Comparison of ENCODE assay signal across 8 mouse cellular contexts in the genomic region with DNA sequence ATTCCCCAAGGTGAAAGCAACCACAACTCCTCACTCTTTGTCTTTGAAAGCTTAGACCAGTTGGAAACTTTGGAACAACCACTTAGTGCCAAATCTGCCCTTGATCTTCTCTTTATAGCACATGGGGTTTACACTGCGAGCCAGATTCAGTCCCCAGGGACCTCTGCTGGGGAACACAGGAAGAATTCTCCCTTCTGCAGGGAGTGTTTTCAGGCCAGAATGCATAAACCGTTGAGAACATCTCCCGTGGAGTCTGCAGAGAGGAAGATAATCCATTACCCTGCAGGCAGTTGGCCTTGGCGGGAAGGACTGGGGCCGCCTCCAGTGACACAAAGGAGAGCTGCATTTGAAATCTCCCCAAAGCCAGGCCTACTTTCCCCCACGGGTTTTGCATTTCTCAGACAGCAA. TPM values are rescaled to one million over a fixed set of nuclear protein-coding genes. Genes with fewer than 3 reads are reported as not detected.
DNase-seq lines count a peak whose midpoint lies in the region; ATAC-seq and TF ChIP-seq lines count a peak whose summit lies in the region.

No protein-coding gene starts in this region.

- no peaks in the 10 kb centered on the region for H3K9me3 ChIP-seq in lung, embryonic 14.5 days (ENCODE audit: low read depth, low read length)
- H3K9me3 ChIP-seq in embryonic facial prominence, embryonic 13.5 days: 0 out of 2 replicates have a peak, but pooled peaks cover 2% of the 10 kb centered on the region
- H3K9me3 ChIP-seq in hindbrain, embryonic 14.5 days (ENCODE audit: control insufficient read depth, low read length): peaks cover 12% of the 10 kb centered on the region; the same call in 1 of the 2 replicates
- no peaks in the 10 kb centered on the region for H3K9me3 ChIP-seq in intestine, postnatal 0 days (ENCODE audit: control insufficient read depth)

- H3K4me1 ChIP-seq in lung, embryonic 14.5 days (ENCODE audit: insufficient read depth): no peaks in the 10 kb centered on the region
- no peaks in the 10 kb centered on the region for H3K4me1 ChIP-seq in lung, adult 2 months (ENCODE audit: control insufficient read depth, insufficient read depth, low read length)
- H3K4me1 ChIP-seq in embryonic facial prominence, embryonic 13.5 days: peaks cover 24% of the 10 kb centered on the region
- peaks cover 12% of the 10 kb centered on the region for H3K4me1 ChIP-seq in hindbrain, embryonic 14.5 days (replicated peaks; ENCODE audit: control insufficient read depth, insufficient read depth, low read length)
- H3K4me1 ChIP-seq in intestine, postnatal 0 days (replicated peaks; ENCODE audit: control insufficient read depth, insufficient read depth, low read length): no peaks in the 10 kb centered on the region

- no peaks in the 10 kb centered on the region for H3K36me3 ChIP-seq in lung, embryonic 14.5 days (ENCODE audit: insufficient read depth)
- no peaks in the 10 kb centered on the region for H3K36me3 ChIP-seq in embryonic facial prominence, embryonic 13.5 days
- H3K36me3 ChIP-seq in hindbrain, embryonic 14.5 days (replicated peaks; ENCODE audit: control insufficient read depth, insufficient read depth): no peaks in the 10 kb centered on the region
- no peaks in the 10 kb centered on the region for H3K36me3 ChIP-seq in intestine, postnatal 0 days (ENCODE audit: control insufficient read depth, insufficient read depth)

- H3K27ac ChIP-seq in lung, embryonic 14.5 days (ENCODE audit: low read depth): no peak overlapping the region; the same call in 1 of the 2 replicates
- peak overlapping the region; percentile 61 for H3K27ac ChIP-seq in embryonic facial prominence, embryonic 13.5 days
- peak overlapping the region; percentile 27; the same call in 1 of the 2 replicates for H3K27ac ChIP-seq in hindbrain, embryonic 14.5 days
- no peak overlapping the region for H3K27ac ChIP-seq in intestine, postnatal 0 days (ENCODE audit: low read depth, low read length)

- WGBS in lung, embryonic 14.5 days: 16% methylated on average over 6 of the region's 6 CpGs
- WGBS in lung, adult 2 months: 44% methylated on average over 6 of the region's 6 CpGs
- WGBS in embryonic facial prominence, embryonic 13.5 days: 11% methylated on average over 6 of the region's 6 CpGs
- 6% methylated on average over 6 of the region's 6 CpGs for WGBS in hindbrain, embryonic 14.5 days
- 35% methylated on average over 6 of the region's 6 CpGs for WGBS in intestine, postnatal 0 days

- TF ChIP-seq POLR2A in lung, adult 2 months (IDR thresholded peaks at IDR 0.05; ENCODE audit: borderline replicate concordance, extremely low read depth, low read depth, low read length): no peak

- ATAC-seq in lung, embryonic 14.5 days (ENCODE audit: insufficient read depth): 0 out of 2 replicates have a peak, but pooled peaks have one; percentile 31
- peak; percentile 20; the same call in 1 of the 2 replicates for ATAC-seq in embryonic facial prominence, embryonic 13.5 days (ENCODE audit: insufficient number of reproducible peaks, insufficient read depth, low FRiP score, low TSS enrichment, low read depth)
- ATAC-seq in hindbrain, embryonic 14.5 days (ENCODE audit: low FRiP score): no peak
- ATAC-seq in megakaryocyte progenitor cell, adult 5-6 weeks (replicated peaks; ENCODE audit: poor library complexity): no peak
- no peak for ATAC-seq in intestine, postnatal 0 days

- peak; percentile 40 for TF ChIP-seq CTCF in lung, embryonic 14.5 days (IDR thresholded peaks at IDR 0.05; ENCODE audit: low read depth)
- no peak for TF ChIP-seq CTCF in lung, adult 2 months (IDR thresholded peaks at IDR 0.05; ENCODE audit: insufficient read depth, low read length)
- TF ChIP-seq CTCF in intestine, postnatal 0 days (IDR thresholded peaks at IDR 0.05; ENCODE audit: low read depth): no peak; the same call in 1 of the 2 replicates

- no peak overlapping the region for H3K4me3 ChIP-seq in lung, embryonic 14.5 days (ENCODE audit: low read depth, low read length)
- H3K4me3 ChIP-seq in lung, adult 2 months (replicated peaks; ENCODE audit: extremely low read depth, low read depth, low read length): no peak overlapping the region
- H3K4me3 ChIP-seq in embryonic facial prominence, embryonic 13.5 days: no peak overlapping the region
- H3K4me3 ChIP-seq in hindbrain, embryonic 14.5 days (replicated peaks; ENCODE audit: low read length): no peak overlapping the region
- H3K4me3 ChIP-seq in intestine, postnatal 0 days (ENCODE audit: low read depth, low read length): no peak overlapping the region

- no peak overlapping the region for H3K9ac ChIP-seq in lung, embryonic 14.5 days
- H3K9ac ChIP-seq in embryonic facial prominence, embryonic 13.5 days: no peak overlapping the region
- H3K9ac ChIP-seq in hindbrain, embryonic 14.5 days: no peak overlapping the region
- no peak overlapping the region for H3K9ac ChIP-seq in intestine, postnatal 0 days (ENCODE audit: low read depth, low read length)

- no peak overlapping the region for H3K4me2 ChIP-seq in lung, embryonic 14.5 days
- no peak overlapping the region for H3K4me2 ChIP-seq in embryonic facial prominence, embryonic 13.5 days
- no peak overlapping the region for H3K4me2 ChIP-seq in hindbrain, embryonic 14.5 days (replicated peaks)
- H3K4me2 ChIP-seq in intestine, postnatal 0 days (replicated peaks; ENCODE audit: low read depth): no peak overlapping the region

- H3K27me3 ChIP-seq in lung, embryonic 14.5 days (ENCODE audit: insufficient read depth, low read length): no peaks in the 10 kb centered on the region
- H3K27me3 ChIP-seq in embryonic facial prominence, embryonic 13.5 days: no peaks in the 10 kb centered on the region
- H3K27me3 ChIP-seq in hindbrain, embryonic 14.5 days (ENCODE audit: control insufficient read depth, insufficient read depth, low read length): no peaks in the 10 kb centered on the region
- no peaks in the 10 kb centered on the region for H3K27me3 ChIP-seq in intestine, postnatal 0 days (replicated peaks; ENCODE audit: control insufficient read depth, insufficient read depth, low read length)

- DNase-seq in lung, embryonic 14.5 days: peak; percentile 71
- DNase-seq in lung, adult 2 months: no peak
- DNase-seq in hindbrain, embryonic 14.5 days (ENCODE audit: low spot score): peak; percentile 50
- DNase-seq in lung, postnatal 36 days: peak; percentile 19
- DNase-seq in testis, postnatal 10 days (ENCODE audit: low spot score): peak; percentile 76

RNA-seq across cellular contexts. Expression of a gene that starts 60.0 kb away (rescaled TPM):
- polyA plus RNA-seq in lung, embryonic 14.5 days (2014; fragmentation: Nextera tagmentation; extraction: Ambion mirVana): 59.3 and 66.6 TPM in 2 replicates
- polyA plus RNA-seq in lung, adult 2 months (2012; rRNA removed): 27.0 and 28.6 TPM in 2 replicates
- 51.0 and 58.7 TPM in 2 replicates for polyA plus RNA-seq in embryonic facial prominence, embryonic 13.5 days (2015; fragmentation: Nextera tagmentation; extraction: Ambion mirVana)
- 14.3 and 16.2 TPM in 2 replicates for polyA plus RNA-seq in hindbrain, embryonic 14.5 days (2014; fragmentation: Nextera tagmentation; extraction: Ambion mirVana)
- not detected in 2 replicates for total RNA-seq in megakaryocyte progenitor cell, adult 5-6 weeks (2015)
- not detected in 2 replicates for total RNA-seq in megakaryocyte progenitor cell, adult 5-6 weeks (2017)
- 5.7 TPM in 2 replicates for polyA plus RNA-seq in intestine, postnatal 0 days (2015; fragmentation: Nextera tagmentation; extraction: Ambion mirVana)

Comparison
In these comparisons a context has a peak if more than half of its experiments do, and no peak if none do; other contexts are left out.
1. ATAC-seq: peak in lung, embryonic 14.5 days (single experiment) and embryonic facial prominence, embryonic 13.5 days (single experiment); none in hindbrain, embryonic 14.5 days (single experiment), megakaryocyte progenitor cell, adult 5-6 weeks (single experiment) and intestine, postnatal 0 days (single experiment).
2. H3K27ac ChIP-seq: peak in embryonic facial prominence, embryonic 13.5 days (single experiment) and hindbrain, embryonic 14.5 days (single experiment); none in lung, embryonic 14.5 days (single experiment) and intestine, postnatal 0 days (single experiment).